Mouse (Mus musculus): Measurements from ENCODE around the gene Plcd1. TPM values are rescaled to one million over a fixed set of nuclear protein-coding genes. Genes with fewer than 3 reads are reported as not detected.

Plcd1 gene
- total and polyA plus RNA-seq, 2 experiments from 2014 or later: 14.6 to 21.1 TPM

DNA sequence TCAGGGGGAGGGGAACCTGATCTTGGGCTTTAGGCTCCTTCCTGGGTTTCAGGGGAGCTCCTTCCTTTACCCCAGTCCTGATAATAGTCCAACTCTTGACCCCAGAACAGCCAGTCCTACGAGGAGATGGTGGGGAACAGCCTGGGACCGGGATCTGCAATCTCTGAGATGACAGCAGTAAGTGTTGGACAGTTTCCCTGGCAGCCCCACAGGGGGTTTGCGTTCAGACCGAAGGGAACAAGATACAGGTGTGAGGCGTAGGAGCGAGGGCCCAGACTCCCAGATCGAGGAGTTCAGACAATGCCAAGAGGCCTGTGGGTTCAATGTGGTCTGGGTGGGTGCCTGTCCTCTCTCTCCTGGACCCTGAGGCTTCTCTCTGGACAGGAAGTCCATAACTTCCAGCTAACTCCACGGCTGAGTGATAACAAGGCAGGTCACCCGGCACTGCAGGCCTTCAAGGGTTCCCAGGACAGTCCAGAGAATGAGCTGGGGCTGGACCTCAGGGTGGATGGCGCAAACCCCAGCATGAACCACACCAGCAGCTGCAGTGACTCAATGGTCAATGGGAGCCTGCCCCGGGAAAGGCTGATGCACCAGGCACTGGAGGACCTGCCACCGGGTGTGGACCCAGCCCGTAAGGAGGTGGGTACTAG, 23.0 kb downstream of the Plcd1 start:
- H3K4me3 ChIP-seq (ENCODE audit: low read depth, low read length): no peak overlapping the region
- no peak for ATAC-seq (ENCODE audit: insufficient read depth, low read depth)
- no peak overlapping the region for H3K27ac ChIP-seq (ENCODE audit: low read depth)
- 44% methylated on average over 13 of the region's 13 CpGs for WGBS
- H3K36me3 ChIP-seq (replicated peaks; ENCODE audit: control insufficient read depth, insufficient read depth, low read length): peaks cover 34% of the 10 kb centered on the region
- no peaks in the 10 kb centered on the region for H3K9me3 ChIP-seq (replicated peaks; ENCODE audit: control insufficient read depth, low read length)
- no peak for DNase-seq (ENCODE audit: low spot score)
- no peaks in the 10 kb centered on the region for H3K27me3 ChIP-seq (ENCODE audit: control insufficient read depth, insufficient read depth, low read length)
- no peak overlapping the region for H3K4me2 ChIP-seq (ENCODE audit: low read depth, low read length)
- no peak overlapping the region for H3K9ac ChIP-seq (replicated peaks; ENCODE audit: low read depth, low read length)
- TF ChIP-seq CTCF (IDR thresholded peaks at IDR 0.05; ENCODE audit: low read depth): no peak
- TF ChIP-seq EP300 (IDR thresholded peaks at IDR 0.05; ENCODE audit: low read depth): no peak
- peaks cover 11% of the 10 kb centered on the region; the same call in 1 of the 2 replicates for H3K4me1 ChIP-seq (ENCODE audit: control insufficient read depth, insufficient read depth)

DNA sequence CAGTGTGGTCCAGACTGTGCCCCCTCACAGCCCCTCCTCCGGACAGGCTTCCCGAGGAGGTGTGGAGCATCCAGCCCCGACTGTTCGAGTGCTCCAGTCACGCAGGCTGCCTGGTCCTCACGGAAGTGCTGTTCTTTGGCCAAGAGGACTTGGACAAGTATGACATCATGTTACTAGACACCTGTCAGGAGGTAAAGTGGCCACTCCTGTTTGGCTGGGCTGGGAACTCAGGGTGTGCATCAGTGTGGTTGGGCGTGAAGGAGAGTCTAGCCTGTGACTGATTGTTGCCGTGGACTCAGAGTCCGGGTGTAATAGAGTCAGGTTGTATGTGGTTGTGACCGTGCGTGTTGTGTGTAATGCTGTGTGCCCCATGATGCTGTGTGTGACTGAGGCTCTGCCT, 25.0 kb downstream of the Plcd1 start:
- Histone ChIP-seq H3K4me1 (ENCODE audit: control insufficient read depth, insufficient read depth) (peaks cover 6% of the 10 kb centered on the region; the same call in 1 of the 2 replicates), H3K27me3 (ENCODE audit: control insufficient read depth, insufficient read depth, low read length) (no peaks in the 10 kb centered on the region), H3K4me3 (ENCODE audit: low read depth, low read length) (no peak overlapping the region), H3K9ac (replicated peaks; ENCODE audit: low read depth, low read length) (no peak overlapping the region), H3K36me3 (replicated peaks; ENCODE audit: control insufficient read depth, insufficient read depth, low read length) (peaks cover 20% of the 10 kb centered on the region), H3K9me3 (replicated peaks; ENCODE audit: control insufficient read depth, low read length) (no peaks in the 10 kb centered on the region), H3K4me2 (ENCODE audit: low read depth, low read length) (no peak overlapping the region), H3K27ac (ENCODE audit: low read depth) (no peak overlapping the region)
- TF ChIP-seq CTCF (IDR thresholded peaks at IDR 0.05; ENCODE audit: low read depth) (no peak), EP300 (IDR thresholded peaks at IDR 0.05; ENCODE audit: low read depth) (no peak)
- ATAC-seq (ENCODE audit: insufficient read depth, low read depth) (no peak), DNase-seq (ENCODE audit: low spot score) (no peak)
- WGBS: 86% methylated on average over 11 of the region's 11 CpGs

DNA sequence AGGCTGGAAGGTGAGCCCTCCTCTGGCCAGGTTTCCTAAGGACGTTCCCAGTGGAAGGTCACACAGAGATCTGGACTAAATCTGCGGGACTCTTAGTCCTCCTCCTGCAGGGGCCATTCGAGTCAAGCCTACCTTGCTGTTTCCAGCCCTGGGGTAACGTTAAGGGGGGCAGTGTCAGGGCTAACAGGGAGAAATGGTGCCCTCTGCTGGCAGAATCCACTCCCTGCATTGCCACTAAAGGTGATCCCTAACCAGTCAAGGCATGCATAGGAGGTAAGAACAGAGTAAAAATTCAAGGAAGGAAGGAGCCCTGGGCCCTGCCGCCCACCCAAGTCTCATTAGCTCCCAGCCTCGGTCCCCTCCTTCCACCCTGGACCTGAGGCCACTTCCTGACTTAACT, 25.7 kb downstream of the Plcd1 start:
- Histone ChIP-seq H3K9me3 (replicated peaks; ENCODE audit: control insufficient read depth, low read length) (no peaks in the 10 kb centered on the region), H3K4me1 (ENCODE audit: control insufficient read depth, insufficient read depth) (peaks cover 5% of the 10 kb centered on the region; the same call in 1 of the 2 replicates), H3K27ac (ENCODE audit: low read depth) (no peak overlapping the region), H3K36me3 (replicated peaks; ENCODE audit: control insufficient read depth, insufficient read depth, low read length) (peaks cover 15% of the 10 kb centered on the region), H3K4me3 (ENCODE audit: low read depth, low read length) (no peak overlapping the region), H3K9ac (replicated peaks; ENCODE audit: low read depth, low read length) (no peak overlapping the region), H3K4me2 (ENCODE audit: low read depth, low read length) (no peak overlapping the region), H3K27me3 (ENCODE audit: control insufficient read depth, insufficient read depth, low read length) (no peaks in the 10 kb centered on the region)
- TF ChIP-seq EP300 (IDR thresholded peaks at IDR 0.05; ENCODE audit: low read depth) (no peak), CTCF (IDR thresholded peaks at IDR 0.05; ENCODE audit: low read depth) (peak; percentile 94)
- DNase-seq (ENCODE audit: low spot score) (peak; percentile 70), ATAC-seq (ENCODE audit: insufficient read depth, low read depth) (peak; percentile 47)
- WGBS: 3% methylated on average over 6 of the region's 6 CpGs

DNA sequence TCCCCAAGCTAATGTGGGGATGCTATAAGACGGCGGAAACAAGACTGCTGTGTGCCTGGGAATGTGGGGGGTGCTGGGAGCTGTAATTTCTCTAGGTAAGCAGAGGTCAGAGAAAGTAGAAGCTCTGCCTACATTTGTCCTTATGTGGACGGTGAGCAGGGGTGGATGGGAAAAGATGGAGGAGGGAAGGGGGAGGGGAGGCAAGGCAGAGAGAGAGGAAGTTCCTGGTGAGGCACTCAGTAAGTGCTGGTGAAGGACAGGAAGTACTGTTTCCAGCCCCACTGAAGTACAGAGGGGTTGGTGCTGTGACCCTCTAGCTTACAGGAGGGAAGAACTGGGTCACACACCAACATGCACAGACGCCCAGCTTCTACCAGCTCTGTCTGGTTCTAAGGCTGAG, 29.0 kb downstream of the Plcd1 start:
- Histone ChIP-seq H3K4me3 (ENCODE audit: low read depth, low read length) (no peak overlapping the region), H3K9me3 (replicated peaks; ENCODE audit: control insufficient read depth, low read length) (no peaks in the 10 kb centered on the region), H3K27ac (ENCODE audit: low read depth) (no peak overlapping the region), H3K27me3 (ENCODE audit: control insufficient read depth, insufficient read depth, low read length) (no peaks in the 10 kb centered on the region), H3K9ac (replicated peaks; ENCODE audit: low read depth, low read length) (no peak overlapping the region), H3K36me3 (replicated peaks; ENCODE audit: control insufficient read depth, insufficient read depth, low read length) (no peaks in the 10 kb centered on the region), H3K4me2 (ENCODE audit: low read depth, low read length) (no peak overlapping the region), H3K4me1 (ENCODE audit: control insufficient read depth, insufficient read depth) (no peaks in the 10 kb centered on the region)
- WGBS: 71% methylated on average over 4 of the region's 4 CpGs
- ATAC-seq (ENCODE audit: insufficient read depth, low read depth) (no peak), DNase-seq (ENCODE audit: low spot score) (no peak)
- TF ChIP-seq EP300 (IDR thresholded peaks at IDR 0.05; ENCODE audit: low read depth): no peak
- no peak for TF ChIP-seq CTCF (IDR thresholded peaks at IDR 0.05; ENCODE audit: low read depth)

DNA sequence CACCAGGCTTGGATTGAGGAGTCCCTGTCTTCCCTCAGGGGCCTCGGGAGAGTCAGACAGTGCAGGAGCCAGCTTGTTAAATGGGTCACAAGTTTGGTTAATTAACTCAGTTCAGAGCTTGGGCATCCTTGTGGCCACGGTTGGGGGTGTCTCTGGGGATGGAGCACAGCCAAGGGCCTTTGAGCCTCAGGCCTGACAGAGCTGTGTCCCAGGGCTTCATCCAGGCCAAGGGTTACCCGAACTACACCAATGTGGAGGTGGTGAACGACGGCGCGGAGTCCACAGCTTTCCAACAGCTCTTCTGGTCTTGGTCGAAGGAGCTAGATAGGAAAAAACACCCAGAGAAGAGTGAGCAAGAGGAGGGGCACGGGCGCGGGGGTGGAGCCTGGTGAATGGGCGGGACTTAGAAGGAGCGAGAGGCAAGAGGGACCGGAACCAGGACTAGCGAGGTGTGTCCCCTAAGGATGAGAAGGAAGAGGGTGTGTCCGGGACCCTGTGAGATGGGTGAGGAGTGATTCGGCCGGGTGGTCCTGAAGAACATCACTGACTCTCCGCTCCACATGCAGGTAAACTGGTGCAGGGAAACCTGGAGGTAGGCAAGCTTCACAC, 30.2 kb downstream of the Plcd1 start:
- DNase-seq (ENCODE audit: low spot score): no peak
- Histone ChIP-seq H3K4me3 (ENCODE audit: low read depth, low read length) (no peak overlapping the region), H3K4me2 (ENCODE audit: low read depth, low read length) (no peak overlapping the region), H3K36me3 (replicated peaks; ENCODE audit: control insufficient read depth, insufficient read depth, low read length) (no peaks in the 10 kb centered on the region), H3K27ac (ENCODE audit: low read depth) (no peak overlapping the region), H3K9ac (replicated peaks; ENCODE audit: low read depth, low read length) (no peak overlapping the region), H3K9me3 (replicated peaks; ENCODE audit: control insufficient read depth, low read length) (no peaks in the 10 kb centered on the region), H3K27me3 (ENCODE audit: control insufficient read depth, insufficient read depth, low read length) (no peaks in the 10 kb centered on the region), H3K4me1 (ENCODE audit: control insufficient read depth, insufficient read depth) (no peaks in the 10 kb centered on the region)
- WGBS: 37% methylated on average over 19 of the region's 19 CpGs
- no peak for ATAC-seq (ENCODE audit: insufficient read depth, low read depth)
- TF ChIP-seq CTCF (IDR thresholded peaks at IDR 0.05; ENCODE audit: low read depth): no peak
- TF ChIP-seq EP300 (IDR thresholded peaks at IDR 0.05; ENCODE audit: low read depth): no peak

Data from heart, postnatal 0 days (tissue).